8 mouse cellular contexts compared by ENCODE assay signal in genomic region chr11:71674319-71674718, GRCm38 (mm10).
DNase-seq lines count a peak whose midpoint lies in the region; TF ChIP-seq lines count a peak whose summit lies in the region.
"Had no signal": no experiment of that assay in that cellular context is flagged by ENCODE, and none has a peak within 500 bp of the region (broad histone marks: within the 10 kb centered on the region; RNA-seq: fewer than 3 reads in every experiment).

No protein-coding gene starts in this region.

- H3K4me1 ChIP-seq in bone marrow, adult 2 months (ENCODE audit: control insufficient read depth, insufficient read depth, low read length): no peaks in the 10 kb centered on the region
- no peaks in the 10 kb centered on the region for H3K4me1 ChIP-seq in testis, adult 2 months (ENCODE audit: control insufficient read depth, insufficient read depth, low read length)

- no peaks in the 10 kb centered on the region for H3K36me3 ChIP-seq in testis, adult 2 months (ENCODE audit: control insufficient read depth, insufficient read depth, low read length)

- no peak for TF ChIP-seq POLR2A in bone marrow, adult 2 months (IDR thresholded peaks at IDR 0.05; ENCODE audit: borderline replicate concordance, control insufficient read depth, low read depth, low read length)
- TF ChIP-seq POLR2A in testis, adult 2 months (IDR thresholded peaks at IDR 0.05; ENCODE audit: control insufficient read depth, low read depth, low read length): no peak

- H3K27me3 ChIP-seq in testis, adult 2 months (ENCODE audit: control insufficient read depth, insufficient read depth, low read length): no peaks in the 10 kb centered on the region

- 0 out of 2 replicates have a peak, but pooled peaks have one; percentile 27 for TF ChIP-seq CTCF in bone marrow, adult 2 months (IDR thresholded peaks at IDR 0.05; ENCODE audit: control insufficient read depth, insufficient read depth, low read length)
- peak; percentile 94 for TF ChIP-seq CTCF in layer of hippocampus, adult 2 months (conservative IDR thresholded peaks at IDR 0.05)
- peak; percentile 71; the same call in 1 of the 2 replicates for TF ChIP-seq CTCF in testis, adult 2 months (IDR thresholded peaks at IDR 0.05; ENCODE audit: control insufficient read depth, insufficient read depth, insufficient replicate concordance, low read depth, low read length)

- no peak overlapping the region for H3K4me3 ChIP-seq in bone marrow, adult 2 months (replicated peaks; ENCODE audit: control insufficient read depth, low read depth, low read length)
- no peak overlapping the region for H3K4me3 ChIP-seq in layer of hippocampus, adult 2 months
- H3K4me3 ChIP-seq in testis, adult 2 months (ENCODE audit: control insufficient read depth, low read depth, low read length): no peak overlapping the region
- H3K4me3 ChIP-seq: myocyte had no signal

- H3K27ac ChIP-seq in bone marrow, adult 2 months (ENCODE audit: control insufficient read depth, insufficient read depth, low read depth, low read length, poor library complexity): no peak overlapping the region
- no peak overlapping the region for H3K27ac ChIP-seq in layer of hippocampus, adult 2 months
- H3K27ac ChIP-seq in testis, adult 2 months (ENCODE audit: control insufficient read depth, insufficient read depth, low read depth, low read length): no peak overlapping the region

- WGBS in bone marrow, adult 2 months: 41% methylated on average over 5 of the region's 5 CpGs

- peak; percentile 22 for DNase-seq in urinary bladder, postnatal 14 days (ENCODE audit: low spot score)
- DNase-seq in urinary bladder, postnatal 10 days (ENCODE audit: low spot score): no peak
- DNase-seq in forelimb bud, embryonic 11.5 days (ENCODE audit: low read depth, low spot score): peak; percentile 32
- peak; percentile 74 to 83 for DNase-seq in layer of hippocampus, adult 2 months (ENCODE audit: low spot score in 2 of 2)
- DNase-seq in lung, postnatal 14 days: peak; percentile 69

Comparison
In these comparisons a context has a peak if more than half of its experiments do, and no peak if none do; other contexts are left out.
1. CTCF ChIP-seq: peak in every context shown above with its lines; median percentile 94 in layer of hippocampus, adult 2 months; 71 in testis, adult 2 months; 27 in bone marrow, adult 2 months.